Mouse (Mus musculus): Measurements from ENCODE around the gene Ldb3. TPM values are rescaled to one million over a fixed set of nuclear protein-coding genes. Genes with fewer than 3 reads are reported as not detected.
A peak's percentile ranks its signal among the peaks of the same experiment; 100 is the strongest.

Ldb3 gene
- polyA plus RNA-seq, 1 experiment from 2014 or later = 0.02 TPM

DNA sequence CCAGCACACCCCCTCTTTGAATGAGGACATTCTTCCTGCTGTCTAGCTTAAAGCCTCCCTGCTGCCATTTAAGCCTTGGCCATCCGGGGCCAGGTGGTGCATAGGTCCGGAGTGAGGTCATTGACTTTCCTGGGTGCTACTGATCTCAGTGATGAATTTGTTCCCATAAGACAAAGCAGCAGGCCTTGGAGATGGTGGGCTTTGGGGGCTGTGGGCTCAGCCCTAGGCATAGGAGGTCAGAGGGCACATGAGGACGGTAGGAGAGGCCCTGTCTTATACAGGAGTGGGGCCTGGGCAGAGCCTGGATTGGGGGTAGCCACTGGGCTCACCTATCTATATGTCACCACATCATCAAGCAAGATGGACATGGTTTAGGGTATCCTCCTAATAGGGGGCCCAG lies 1.6 kb downstream of the Ldb3 start:
- 86% methylated on average over 3 of the region's 3 CpGs for WGBS
- DNase-seq (ENCODE audit: low spot score) = no peak
- peaks cover 9% of the 10 kb centered on the region for H3K4me1 ChIP-seq

DNA sequence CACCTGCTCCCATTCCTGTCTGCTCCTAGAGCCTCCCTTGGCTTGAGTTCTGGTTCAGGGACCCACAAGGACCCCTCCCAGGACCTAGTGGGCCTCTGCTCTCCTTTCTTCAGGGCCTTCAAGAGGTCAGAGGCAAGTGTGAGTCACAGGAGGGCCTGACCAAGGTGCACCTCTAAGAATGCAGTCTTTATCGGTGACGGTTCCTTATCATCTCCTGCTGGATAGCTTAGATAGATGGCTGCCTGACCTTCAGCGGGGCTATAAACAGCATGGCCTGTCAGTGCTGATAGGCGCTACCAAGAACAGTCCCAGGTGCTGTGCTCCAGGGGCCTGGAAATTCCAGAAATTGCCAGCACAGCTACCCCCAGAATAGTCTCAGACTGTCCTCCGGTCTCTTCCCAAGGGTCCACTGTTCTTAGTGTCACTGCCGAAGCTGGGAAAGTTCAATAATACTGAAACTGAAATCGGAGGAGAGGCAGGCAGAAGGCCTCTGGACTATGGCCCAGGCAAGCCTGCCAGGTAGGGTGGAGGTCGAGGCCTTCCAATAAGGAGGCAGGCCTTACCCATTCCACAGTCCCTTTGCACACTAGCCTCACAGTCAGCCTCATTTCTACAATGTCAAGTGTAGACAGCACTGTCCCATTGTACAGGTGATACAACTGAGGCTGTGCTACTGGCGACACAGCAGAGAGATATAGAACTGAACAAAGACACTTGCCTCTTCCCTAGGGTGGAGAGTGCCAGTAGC lies 3.0 kb downstream of the Ldb3 start:
- Histone ChIP-seq H3K4me1 (no peaks in the 10 kb centered on the region; the same call in 1 of the 2 replicates), H3K36me3 (no peaks in the 10 kb centered on the region), H3K4me3 (no peak overlapping the region), H3K9me3 (replicated peaks) (no peaks in the 10 kb centered on the region), H3K27ac (replicated peaks) (no peak overlapping the region), H3K27me3 (ENCODE audit: low read depth, poor library complexity, severe bottlenecking) (no peaks in the 10 kb centered on the region)
- DNase-seq (ENCODE audit: low spot score) = no peak
- 93% methylated on average over 9 of the region's 9 CpGs for WGBS

More for the DNA sequence above, 1.6 kb downstream of the Ldb3 start:
- Histone ChIP-seq H3K27ac (replicated peaks) (no peak overlapping the region), H3K4me3 (no peak overlapping the region), H3K36me3 (no peaks in the 10 kb centered on the region), H3K27me3 (ENCODE audit: low read depth, poor library complexity, severe bottlenecking) (no peaks in the 10 kb centered on the region), H3K9me3 (replicated peaks) (no peaks in the 10 kb centered on the region)

DNA sequence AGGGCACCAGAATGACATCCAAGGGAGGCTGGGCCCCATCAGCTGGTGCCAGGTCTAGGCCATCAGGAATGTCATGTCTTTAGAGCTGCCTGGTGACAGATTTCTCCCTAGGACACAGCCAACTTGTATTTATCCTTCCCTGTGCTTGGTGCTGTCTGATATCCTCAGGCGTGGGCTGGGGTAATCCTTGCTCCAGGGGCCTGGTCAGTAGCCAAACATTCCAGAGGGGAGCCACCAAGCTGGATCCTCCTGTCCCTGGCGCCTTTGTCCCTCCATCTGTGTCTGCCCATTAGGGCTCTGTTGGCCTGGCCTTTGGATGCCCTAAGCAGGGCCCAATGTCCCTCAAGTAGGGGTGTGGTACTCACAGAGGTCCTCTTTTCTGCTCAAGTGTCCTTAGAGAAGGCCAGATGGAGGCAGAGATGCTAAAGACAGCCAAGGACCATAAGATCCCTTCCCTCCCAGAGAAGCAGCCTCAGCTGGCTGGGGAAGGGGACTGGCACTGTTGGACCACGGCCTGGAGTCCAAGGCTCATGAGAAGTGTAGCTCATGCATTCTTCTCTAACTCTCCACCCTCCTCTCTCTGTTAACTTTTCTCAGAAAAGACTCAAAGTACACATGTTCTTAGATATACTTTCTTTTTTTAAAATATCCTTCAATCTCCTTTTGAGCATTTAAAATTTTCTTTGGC lies 5.6 kb downstream of the Ldb3 start:
- DNase-seq (ENCODE audit: low spot score) = no peak
- H3K36me3 ChIP-seq = no peaks in the 10 kb centered on the region
- H3K9me3 ChIP-seq (replicated peaks) = no peaks in the 10 kb centered on the region
- H3K27me3 ChIP-seq (ENCODE audit: low read depth, poor library complexity, severe bottlenecking) = no peaks in the 10 kb centered on the region
- H3K4me1 ChIP-seq = no peaks in the 10 kb centered on the region
- H3K4me3 ChIP-seq = no peak overlapping the region
- no peak overlapping the region for H3K27ac ChIP-seq (replicated peaks)
- WGBS = 80% methylated on average over 3 of the region's 3 CpGs

DNA sequence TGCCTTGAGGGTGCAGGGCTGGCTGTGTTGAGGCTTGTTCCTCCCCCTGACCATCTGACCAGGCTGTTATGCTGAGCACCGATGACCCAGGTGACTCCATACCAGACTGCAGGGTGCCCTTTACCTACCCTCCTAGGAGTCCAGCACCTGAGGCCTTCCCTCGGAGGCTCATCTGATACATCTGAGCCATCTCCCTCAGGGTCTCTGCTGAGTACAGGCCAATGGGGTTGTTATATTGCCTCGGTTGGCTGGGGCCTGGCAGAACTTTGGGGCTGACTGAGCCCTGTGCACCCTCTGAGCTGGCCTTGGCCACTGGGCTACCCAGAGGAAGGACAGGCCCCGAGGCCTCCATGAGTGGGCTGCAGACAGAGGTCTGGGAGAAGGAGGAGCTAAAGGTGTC lies 11.6 kb downstream of the Ldb3 start:
- Histone ChIP-seq H3K27me3 (ENCODE audit: low read depth, poor library complexity, severe bottlenecking) (no peaks in the 10 kb centered on the region), H3K9me3 (replicated peaks) (no peaks in the 10 kb centered on the region), H3K36me3 (no peaks in the 10 kb centered on the region), H3K4me1 (peaks cover 5% of the 10 kb centered on the region; the same call in 1 of the 2 replicates), H3K4me3 (no peak overlapping the region), H3K27ac (replicated peaks) (0 out of 2 replicates have a peak overlapping the region, but pooled peaks have one; percentile 33)
- WGBS = 83% methylated on average over 4 of the region's 4 CpGs
- no peak for DNase-seq (ENCODE audit: low spot score)

DNA sequence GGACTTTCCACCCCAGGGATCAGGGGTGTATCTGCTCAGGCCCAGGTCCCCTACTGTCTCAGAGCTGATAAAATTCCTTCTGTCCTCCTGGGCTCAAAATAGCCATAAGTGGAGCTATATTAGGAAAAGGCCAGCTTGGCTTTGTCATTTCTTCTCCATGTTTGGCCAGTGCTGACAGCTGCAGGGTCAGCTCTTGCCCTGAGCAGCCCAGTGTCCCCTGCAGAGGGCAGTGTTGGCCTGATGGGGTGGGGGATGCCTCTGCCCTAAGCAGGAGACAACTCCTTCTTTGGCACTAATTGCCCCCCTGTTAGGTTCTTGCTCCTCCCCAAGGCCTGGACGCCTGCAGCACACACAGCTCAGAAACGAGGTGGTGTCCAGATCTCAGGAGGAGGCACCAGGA lies 14.4 kb downstream of the Ldb3 start:
- Histone ChIP-seq H3K4me3 (no peak overlapping the region), H3K27me3 (ENCODE audit: low read depth, poor library complexity, severe bottlenecking) (peaks cover 6% of the 10 kb centered on the region; the same call in 1 of the 2 replicates), H3K36me3 (no peaks in the 10 kb centered on the region), H3K27ac (replicated peaks) (no peak overlapping the region), H3K4me1 (peaks cover 15% of the 10 kb centered on the region), H3K9me3 (replicated peaks) (no peaks in the 10 kb centered on the region)
- WGBS = 46% methylated on average over 2 of the region's 2 CpGs
- no peak for DNase-seq (ENCODE audit: low spot score)

DNA sequence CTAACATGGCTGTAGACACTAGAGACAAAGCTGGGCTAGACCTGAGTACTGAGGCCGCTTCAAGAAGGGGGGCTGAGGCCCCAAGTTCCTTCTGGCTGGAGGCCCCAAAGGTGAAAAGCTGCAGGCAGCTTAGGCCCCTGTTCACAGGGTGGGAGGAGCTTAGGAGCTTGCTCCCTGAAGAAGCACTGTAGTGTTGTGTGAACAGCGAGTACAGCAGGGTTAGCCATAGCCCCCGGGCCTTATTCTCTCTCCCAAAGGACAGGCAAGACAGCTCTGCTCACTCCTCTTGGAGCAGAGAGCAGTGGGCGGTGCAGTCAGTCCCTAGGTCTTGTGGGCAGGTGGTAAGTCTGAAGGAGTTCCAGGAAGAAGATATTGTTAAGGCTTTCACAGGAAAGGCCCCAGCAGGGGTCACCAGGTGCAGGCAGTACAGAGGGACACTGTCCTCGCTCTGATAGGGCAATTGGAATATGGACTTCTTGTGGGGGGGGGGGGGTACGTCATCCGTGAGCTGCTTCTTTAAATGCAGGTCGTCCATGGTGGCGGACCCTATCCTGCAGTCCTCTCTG lies 15.1 kb downstream of the Ldb3 start:
- Histone ChIP-seq H3K4me1 (peaks cover 15% of the 10 kb centered on the region), H3K27me3 (ENCODE audit: low read depth, poor library complexity, severe bottlenecking) (peaks cover 12% of the 10 kb centered on the region), H3K4me3 (no peak overlapping the region), H3K9me3 (replicated peaks) (no peaks in the 10 kb centered on the region), H3K36me3 (no peaks in the 10 kb centered on the region), H3K27ac (replicated peaks) (no peak overlapping the region)
- DNase-seq (ENCODE audit: low spot score) = no peak
- 73% methylated on average over 9 of the region's 9 CpGs for WGBS

DNA sequence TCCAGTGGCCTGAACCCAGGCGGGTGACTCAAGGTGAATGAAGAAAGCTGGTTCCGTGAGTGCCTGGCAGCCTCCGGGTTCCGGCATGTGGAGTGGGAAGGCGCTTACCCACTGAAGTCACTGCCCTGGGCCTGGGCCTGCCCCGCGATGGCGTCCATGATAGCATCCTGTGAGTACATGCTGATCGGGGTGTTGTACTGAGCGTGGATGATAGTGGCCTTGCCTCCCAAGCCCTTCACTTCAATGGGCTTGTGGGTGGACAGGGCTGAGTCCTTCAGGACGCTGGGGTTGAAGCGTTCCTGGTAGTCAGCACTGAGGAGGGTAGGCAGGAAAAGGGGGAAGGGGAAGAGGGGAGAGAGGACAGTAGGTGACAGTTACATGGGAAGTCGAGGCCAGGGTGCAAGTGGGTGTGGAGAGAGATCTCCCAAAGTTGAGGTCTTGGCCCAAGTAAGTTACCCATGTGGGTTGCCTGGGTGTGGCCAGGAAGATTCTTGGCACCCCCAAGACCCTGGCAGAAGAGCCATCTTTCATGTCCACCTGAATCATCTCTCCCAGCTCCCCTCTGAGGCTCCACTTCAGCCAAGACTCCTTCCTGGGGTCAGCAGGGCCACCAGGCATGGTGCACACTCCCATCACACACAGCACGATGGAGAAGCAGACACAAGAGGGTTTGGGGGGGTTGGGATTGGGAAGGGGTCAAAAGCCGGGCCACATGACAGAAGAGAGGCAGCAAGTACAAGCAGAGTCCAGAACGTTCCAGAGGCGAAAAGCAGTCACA lies 16.7 kb downstream of the Ldb3 start:
- Histone ChIP-seq H3K36me3 (no peaks in the 10 kb centered on the region), H3K4me1 (peaks cover 15% of the 10 kb centered on the region), H3K27ac (replicated peaks) (no peak overlapping the region), H3K4me3 (no peak overlapping the region), H3K9me3 (replicated peaks) (no peaks in the 10 kb centered on the region), H3K27me3 (ENCODE audit: low read depth, poor library complexity, severe bottlenecking) (peaks cover 24% of the 10 kb centered on the region)
- no peak for DNase-seq (ENCODE audit: low spot score)
- WGBS = 87% methylated on average over 17 of the region's 17 CpGs

DNA sequence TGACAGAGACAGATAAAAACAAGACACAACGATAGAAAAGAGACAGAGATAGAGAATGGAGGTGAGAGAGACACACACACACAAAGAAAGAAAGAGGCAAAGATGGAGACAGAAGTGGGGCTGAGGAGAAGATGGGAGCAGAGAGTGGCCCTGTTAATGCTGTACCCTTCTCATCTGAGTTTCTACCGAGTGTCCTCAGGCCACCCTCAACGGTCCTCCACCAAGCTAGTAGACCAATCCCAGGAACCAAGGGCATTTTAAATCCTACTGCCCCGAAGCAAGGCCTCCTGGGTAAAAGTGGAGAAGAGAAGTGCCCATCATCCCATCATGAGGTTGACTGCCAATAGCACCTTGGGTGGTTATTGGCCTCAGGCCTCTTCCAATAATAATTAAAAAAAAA lies 17.6 kb downstream of the Ldb3 start:
- no peak for DNase-seq (ENCODE audit: low spot score)
- Histone ChIP-seq H3K36me3 (no peaks in the 10 kb centered on the region), H3K9me3 (replicated peaks) (no peaks in the 10 kb centered on the region), H3K4me1 (peaks cover 15% of the 10 kb centered on the region), H3K4me3 (no peak overlapping the region), H3K27ac (replicated peaks) (no peak overlapping the region), H3K27me3 (ENCODE audit: low read depth, poor library complexity, severe bottlenecking) (peaks cover 24% of the 10 kb centered on the region)
- 88% methylated on average over 4 of the region's 4 CpGs for WGBS

DNA sequence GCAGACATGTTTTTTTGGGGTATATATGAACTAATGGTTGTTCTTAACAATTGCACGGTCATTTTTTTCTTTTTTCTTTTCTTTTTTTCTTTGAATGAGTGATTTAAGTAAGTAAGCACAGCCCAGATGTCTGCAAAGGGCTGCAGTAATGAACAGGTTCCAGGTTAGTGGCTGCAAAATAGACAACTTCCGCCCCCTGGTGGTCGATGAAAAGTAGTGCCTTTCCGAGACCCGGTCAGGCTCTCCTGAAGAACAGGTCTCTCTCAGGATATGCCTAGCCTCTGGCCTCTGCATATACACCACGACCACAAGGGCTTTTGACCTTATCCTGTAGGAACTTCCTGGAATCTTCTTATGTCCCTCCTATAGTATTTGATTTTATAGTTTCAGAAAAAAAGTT lies 18.2 kb downstream of the Ldb3 start:
- H3K36me3 ChIP-seq = no peaks in the 10 kb centered on the region
- H3K9me3 ChIP-seq (replicated peaks) = no peaks in the 10 kb centered on the region
- 2% methylated on average over 6 of the region's 6 CpGs for WGBS
- no peak overlapping the region for H3K27ac ChIP-seq (replicated peaks)
- peak; percentile 79 for DNase-seq (ENCODE audit: low spot score)
- peak overlapping the region; percentile 48 for H3K4me3 ChIP-seq
- H3K4me1 ChIP-seq = peaks cover 15% of the 10 kb centered on the region
- peaks cover 24% of the 10 kb centered on the region for H3K27me3 ChIP-seq (ENCODE audit: low read depth, poor library complexity, severe bottlenecking)

DNA sequence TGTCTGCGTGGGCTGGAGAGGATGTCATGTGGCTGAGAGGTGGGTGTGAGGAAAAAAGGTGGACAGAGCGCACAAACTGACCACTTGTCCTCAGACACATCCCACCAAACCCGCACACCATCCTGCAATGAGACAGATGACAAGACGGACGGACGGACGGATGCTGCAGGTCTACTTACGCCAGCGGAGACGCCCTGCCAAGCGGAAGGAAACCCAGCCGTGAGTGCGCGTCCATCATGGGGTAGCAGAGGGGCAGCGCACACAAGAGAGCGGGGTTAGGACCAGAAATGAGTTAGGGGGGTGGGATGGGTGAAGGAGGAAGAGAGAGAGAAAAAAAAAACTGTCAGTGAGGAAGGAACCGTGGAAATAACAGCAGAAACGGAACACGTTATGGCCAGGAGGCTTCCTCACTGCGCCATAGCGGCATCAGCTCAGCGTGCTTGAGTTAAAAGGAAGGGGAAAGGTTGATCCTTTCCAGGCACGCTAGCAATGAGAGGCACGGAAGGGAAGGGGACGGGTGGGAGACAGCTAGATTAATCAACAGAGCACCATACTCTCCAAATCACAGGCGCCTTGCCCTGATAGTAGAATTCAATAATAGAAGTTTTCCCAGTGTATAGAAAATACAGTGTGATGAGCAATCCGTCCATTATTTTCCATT lies 18.8 kb downstream of the Ldb3 start:
- Histone ChIP-seq H3K9me3 (replicated peaks) (no peaks in the 10 kb centered on the region), H3K27me3 (ENCODE audit: low read depth, poor library complexity, severe bottlenecking) (peaks cover 24% of the 10 kb centered on the region)
- no peak for DNase-seq (ENCODE audit: low spot score)

DNA sequence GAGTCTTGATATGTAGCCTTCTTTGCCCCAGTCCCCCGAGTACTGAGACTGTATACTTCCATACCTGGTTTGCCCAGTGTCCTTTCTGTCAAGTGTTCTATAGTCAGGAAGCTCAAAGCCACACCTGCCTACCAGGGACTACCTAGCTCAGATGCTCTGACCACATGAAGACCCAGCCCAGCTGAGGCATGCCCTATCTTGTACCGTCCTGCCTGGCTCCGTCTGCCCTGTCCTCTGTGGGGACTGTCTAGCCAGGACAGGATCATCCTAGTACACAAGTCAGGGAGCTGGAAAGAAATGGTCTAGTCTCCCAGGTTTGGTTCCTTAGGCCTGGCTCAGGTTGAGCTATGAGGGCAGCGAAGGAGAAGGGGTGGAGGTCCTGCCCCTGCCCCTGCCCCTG lies 19.9 kb downstream of the Ldb3 start:
- peaks cover 24% of the 10 kb centered on the region for H3K27me3 ChIP-seq (ENCODE audit: low read depth, poor library complexity, severe bottlenecking)
- H3K4me1 ChIP-seq = peaks cover 15% of the 10 kb centered on the region
- WGBS = 86% methylated on average over 4 of the region's 4 CpGs
- no peaks in the 10 kb centered on the region for H3K36me3 ChIP-seq
- H3K9me3 ChIP-seq (replicated peaks) = no peaks in the 10 kb centered on the region
- H3K27ac ChIP-seq (replicated peaks) = no peak overlapping the region
- no peak for DNase-seq (ENCODE audit: low spot score)
- H3K4me3 ChIP-seq = no peak overlapping the region

More for the DNA sequence above, 18.8 kb downstream of the Ldb3 start:
- Histone ChIP-seq H3K4me1 (peaks cover 15% of the 10 kb centered on the region), H3K4me3 (peak overlapping the region; percentile 48), H3K36me3 (no peaks in the 10 kb centered on the region), H3K27ac (replicated peaks) (no peak overlapping the region; the same call in 1 of the 2 replicates)
- WGBS = 41% methylated on average over 27 of the region's 27 CpGs

DNA sequence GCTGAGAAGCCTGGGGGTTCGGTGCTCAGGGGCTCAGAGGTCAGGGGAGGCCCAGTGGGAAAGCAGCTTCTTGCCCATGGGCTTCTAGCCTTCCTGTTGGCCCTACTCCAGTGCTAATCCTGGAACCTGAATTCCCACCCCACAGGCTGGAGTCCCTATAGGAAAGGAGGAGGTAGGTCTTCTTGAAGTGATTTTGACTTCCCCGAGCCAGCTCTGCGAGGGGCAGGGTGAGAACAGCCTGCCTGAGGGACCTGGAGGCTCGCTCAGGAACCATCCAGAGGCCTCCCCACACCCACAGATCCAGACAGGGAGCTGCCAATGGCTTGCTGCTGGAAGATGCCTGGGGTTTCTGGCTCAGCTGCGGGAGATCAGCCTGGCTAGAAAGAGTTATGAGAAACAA lies 20.8 kb downstream of the Ldb3 start:
- H3K4me1 ChIP-seq = peaks cover 10% of the 10 kb centered on the region
- no peaks in the 10 kb centered on the region for H3K9me3 ChIP-seq (replicated peaks)
- peaks cover 24% of the 10 kb centered on the region for H3K27me3 ChIP-seq (ENCODE audit: low read depth, poor library complexity, severe bottlenecking)
- 68% methylated on average over 5 of the region's 5 CpGs for WGBS
- no peaks in the 10 kb centered on the region for H3K36me3 ChIP-seq
- DNase-seq (ENCODE audit: low spot score) = no peak
- no peak overlapping the region for H3K4me3 ChIP-seq
- H3K27ac ChIP-seq (replicated peaks) = no peak overlapping the region
